In the genomic region with DNA sequence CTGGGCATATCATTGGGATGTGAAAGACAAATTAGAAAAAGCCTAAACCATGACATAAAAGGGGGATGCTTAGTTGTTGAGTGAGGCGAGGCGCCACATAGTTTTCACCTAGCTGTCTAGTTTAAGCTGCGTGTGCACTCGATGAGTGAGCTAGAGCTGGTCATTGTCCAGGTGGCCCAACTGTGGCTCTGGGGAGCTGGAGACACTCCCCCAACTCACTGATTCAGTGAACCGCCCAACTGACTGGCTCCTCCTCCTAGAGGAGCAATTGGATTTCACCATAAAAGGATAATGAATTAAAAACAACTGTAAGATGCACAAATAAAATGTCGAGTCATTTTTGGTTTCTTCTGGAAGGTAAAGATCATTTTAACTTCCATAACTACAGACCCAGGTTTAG, we compare ENCODE assay signal across 8 mouse cellular contexts. TPM values are rescaled to one million over a fixed set of nuclear protein-coding genes. Genes with fewer than 3 reads are reported as not detected.
A peak's percentile ranks its signal among the peaks of the same experiment; 100 is the strongest.
DNase-seq lines count a peak whose midpoint lies in the region; ATAC-seq lines count a peak whose summit lies in the region.

No protein-coding gene starts in this region.

- H3K27ac ChIP-seq in hindbrain, embryonic 10.5 days: no peak overlapping the region
- no peak overlapping the region for H3K27ac ChIP-seq in midbrain, embryonic 14.5 days (replicated peaks; ENCODE audit: low read depth, low read length)

- peak overlapping the region; percentile 83 for H3K4me2 ChIP-seq in midbrain, embryonic 14.5 days (ENCODE audit: low read length)

- peaks cover 17% of the 10 kb centered on the region for H3K4me1 ChIP-seq in hindbrain, embryonic 10.5 days (replicated peaks)
- H3K4me1 ChIP-seq in midbrain, embryonic 14.5 days (ENCODE audit: control insufficient read depth, insufficient read depth, low read length): peaks cover 16% of the 10 kb centered on the region

- no peak for ATAC-seq in midbrain, embryonic 14.5 days (ENCODE audit: low FRiP score, low TSS enrichment)

- peak overlapping the region; percentile 72; the same call in 1 of the 2 replicates for H3K9ac ChIP-seq in midbrain, embryonic 14.5 days (replicated peaks; ENCODE audit: low read length)

- peak; percentile 13 for DNase-seq in left cerebral cortex, postnatal 4 days
- DNase-seq in left cerebral cortex, postnatal 25 days (ENCODE audit: low spot score in 2 of 2): no peak
- DNase-seq in cerebellum, adult 9-11 months: peak; percentile 65
- no peak for DNase-seq in hindbrain, embryonic 10.5 days (ENCODE audit: low spot score)
- no peak for DNase-seq in midbrain, embryonic 14.5 days
- no peak for DNase-seq in c-Kit-positive CD71-positive TER-119-positive erythroid progenitor cells, embryonic 14.5 days (ENCODE audit: low spot score)
- DNase-seq in layer of hippocampus, adult 8-10 months (ENCODE audit: low spot score in 2 of 2): no peak
- DNase-seq in layer of hippocampus, postnatal 14 days (ENCODE audit: low spot score in 2 of 2): no peak

- H3K9me3 ChIP-seq in hindbrain, embryonic 10.5 days: no peaks in the 10 kb centered on the region
- no peaks in the 10 kb centered on the region for H3K9me3 ChIP-seq in midbrain, embryonic 14.5 days (ENCODE audit: control insufficient read depth, low read length)

- 50% methylated on average over 6 of the region's 6 CpGs for WGBS in hindbrain, embryonic 10.5 days
- WGBS in midbrain, embryonic 14.5 days: 48% methylated on average over 6 of the region's 6 CpGs

- no peaks in the 10 kb centered on the region for H3K27me3 ChIP-seq in hindbrain, embryonic 10.5 days (ENCODE audit: insufficient read depth, poor library complexity, severe bottlenecking)
- H3K27me3 ChIP-seq in midbrain, embryonic 14.5 days (ENCODE audit: control insufficient read depth, insufficient read depth, low read length): no peaks in the 10 kb centered on the region

- H3K36me3 ChIP-seq in hindbrain, embryonic 10.5 days: no peaks in the 10 kb centered on the region
- H3K36me3 ChIP-seq in midbrain, embryonic 14.5 days (ENCODE audit: control insufficient read depth, insufficient read depth, low read length): no peaks in the 10 kb centered on the region

- H3K4me3 ChIP-seq in hindbrain, embryonic 10.5 days: peak overlapping the region; percentile 89
- H3K4me3 ChIP-seq in midbrain, embryonic 14.5 days (replicated peaks; ENCODE audit: low read depth, low read length): peak overlapping the region; percentile 89

- intact Hi-C loops in left cerebral cortex, postnatal 4 days (cut with DNase I): no loop called here
- intact Hi-C loops in left cerebral cortex, postnatal 25 days (cut with DNase I): no loop called here

RNA-seq across cellular contexts. Expression of a gene that starts 1.0 kb away (rescaled TPM):
- 100 to 1,000 TPM; 202 to 216 TPM for total RNA-seq in left cerebral cortex, postnatal 4 days (2021)
- 100 to 1,000 TPM; 346 to 361 TPM for total RNA-seq in left cerebral cortex, postnatal 25 days (2021)
- 32.1 and 42.3 TPM in 2 replicates for polyA plus RNA-seq in hindbrain, embryonic 10.5 days (2016; fragmentation: Nextera tagmentation; extraction: Ambion mirVana)
- polyA plus RNA-seq in midbrain, embryonic 14.5 days (2014; fragmentation: Nextera tagmentation; extraction: Ambion mirVana): 97.7 and 129 TPM in 2 replicates
- total RNA-seq in layer of hippocampus, adult 8-10 months (2022): 100 to 1,000 TPM; 366 to 422 (median 399) TPM
- total RNA-seq in layer of hippocampus, postnatal 14 days (2021): 100 to 1,000 TPM; 306 to 349 TPM

RNA-seq across cellular contexts. Expression of a gene that starts 1.3 kb away (rescaled TPM):
- 10 to 100 TPM; 13.1 to 14.6 TPM for total RNA-seq in left cerebral cortex, postnatal 4 days (2021)
- total RNA-seq in left cerebral cortex, postnatal 25 days (2021): 10 to 100 TPM; 11.8 TPM
- 13.6 and 14.1 TPM in 2 replicates for polyA plus RNA-seq in hindbrain, embryonic 10.5 days (2016; fragmentation: Nextera tagmentation; extraction: Ambion mirVana)
- polyA plus RNA-seq in midbrain, embryonic 14.5 days (2014; fragmentation: Nextera tagmentation; extraction: Ambion mirVana): 19.4 and 20.8 TPM in 2 replicates
- 10 to 100 TPM; 11.8 to 15.6 (median 12.7) TPM for total RNA-seq in layer of hippocampus, adult 8-10 months (2022)
- total RNA-seq in layer of hippocampus, postnatal 14 days (2021): 10 to 100 TPM; 11.8 to 12.7 TPM

Comparison
In these comparisons a context has a peak if more than half of its experiments do, and no peak if none do; other contexts are left out.
1. DNase-seq: peak in left cerebral cortex, postnatal 4 days (single experiment) and cerebellum, adult 9-11 months (single experiment); none in left cerebral cortex, postnatal 25 days (0 of 2), hindbrain, embryonic 10.5 days (single experiment), midbrain, embryonic 14.5 days (single experiment), c-Kit-positive CD71-positive TER-119-positive erythroid progenitor cells, embryonic 14.5 days (single experiment), layer of hippocampus, adult 8-10 months (0 of 2) and layer of hippocampus, postnatal 14 days (0 of 2).